Mouse (Mus musculus) adrenal gland, postnatal 0 days (tissue): ENCODE results near the gene Olfr713. TPM values are rescaled to one million over a fixed set of nuclear protein-coding genes. Genes with fewer than 3 reads are reported as not detected.

Experiments used
- polyA plus RNA-seq: library from polyadenylated mRNA; unstranded; fragments of >200 nt; fragmentation: Nextera tagmentation; extraction: Ambion mirVana; gene quantifications from 2 replicates; pipeline ENCODE4 v1.2.1, GENCODE M21; 2015

The Olfr713 gene
- not detected in 2 replicates for polyA plus RNA-seq

GRCm38 (mm10) chr7:107030874-107031273 is at the start of gene Olfr713:
Olfr713 (plus strand) TSS chr7:107031174.

GRCm38 (mm10) chr7:107005972-107006371 is 25.0 kb upstream of the Olfr713 start, which contains the start of gene Olfr2:
Olfr2 (minus strand) TSS chr7:107006072.

GRCm38 (mm10) chr7:107070681-107071080 is 39.7 kb downstream of the Olfr713 start, which contains the start of gene Olfr714:
Olfr714 (plus strand) TSS chr7:107070981.

Other genes starting within 250 kb of the Olfr713 start
- gene Olfr699, start 238.0 kb upstream of the Olfr713 start, polyA plus RNA-seq: not detected in 2 replicates
- gene Olfr700, start 222.3 kb upstream of the Olfr713 start, polyA plus RNA-seq: not detected in 2 replicates
- not detected in 2 replicates for gene Olfr701, start 217.0 kb upstream of the Olfr713 start, polyA plus RNA-seq
- gene Olfr702, start 197.3 kb upstream of the Olfr713 start, polyA plus RNA-seq: not detected in 2 replicates
- not detected in 2 replicates for gene Olfr703, start 187.8 kb upstream of the Olfr713 start, polyA plus RNA-seq
- gene Olfr704, start 168.0 kb upstream of the Olfr713 start, polyA plus RNA-seq: not detected in 2 replicates
- gene Olfr705, start 154.3 kb upstream of the Olfr713 start, polyA plus RNA-seq: not detected in 2 replicates
- gene Olfr706, start 143.0 kb upstream of the Olfr713 start, polyA plus RNA-seq: not detected in 2 replicates
- not detected in 2 replicates for gene Olfr707, start 129.9 kb upstream of the Olfr713 start, polyA plus RNA-seq
- gene Olfr1532-ps1, start 123.2 kb upstream of the Olfr713 start, polyA plus RNA-seq: not detected in 2 replicates
- gene Olfr709-ps1, start 99.0 kb upstream of the Olfr713 start, polyA plus RNA-seq: not detected in 2 replicates
- not detected in 2 replicates for gene Olfr710, start 82.9 kb upstream of the Olfr713 start, polyA plus RNA-seq
- gene Olfr6, start 67.2 kb upstream of the Olfr713 start, polyA plus RNA-seq: not detected in 2 replicates
- gene Olfr711, start 55.7 kb upstream of the Olfr713 start, polyA plus RNA-seq: not detected in 2 replicates
- not detected in 2 replicates for gene Olfr2, start 25.1 kb upstream of the Olfr713 start, polyA plus RNA-seq
- gene Olfr714, start 39.8 kb downstream of the Olfr713 start, polyA plus RNA-seq: not detected in 2 replicates
- not detected in 2 replicates for gene Olfr17, start 62.0 kb downstream of the Olfr713 start, polyA plus RNA-seq
- not detected in 2 replicates for gene Olfr715b, start 79.2 kb downstream of the Olfr713 start, polyA plus RNA-seq
- not detected in 2 replicates for gene Olfr715, start 99.9 kb downstream of the Olfr713 start, polyA plus RNA-seq
- gene Olfr716, start 107.2 kb downstream of the Olfr713 start, polyA plus RNA-seq: not detected in 2 replicates
- not detected in 2 replicates for gene Nlrp14, start 135.8 kb downstream of the Olfr713 start, polyA plus RNA-seq
- gene Rbmxl2, start 178.3 kb downstream of the Olfr713 start, polyA plus RNA-seq: not detected in 2 replicates